Mouse (Mus musculus) myocyte (in vitro differentiated cells): Measurements from ENCODE around the gene Hipk4. TPM values are rescaled to one million over a fixed set of nuclear protein-coding genes. Genes with fewer than 3 reads are reported as not detected.

Experiments
- H3K27me3 ChIP-seq: one replicate; pipeline ENCODE4 v1.6.1; 2011; ENCODE audit not compliant: control insufficient read depth, insufficient read depth, insufficient read length
- H3K36me3 ChIP-seq: one replicate; pipeline ENCODE4 v1.6.1; 2011; ENCODE audit not compliant: control insufficient read depth, insufficient read depth
- H3K4me2 ChIP-seq: one replicate; pipeline ENCODE4 v1.6.1; 2011; ENCODE audit warnings: low read depth, control low read depth
- H3K4me3 ChIP-seq: one replicate; pipeline ENCODE4 v1.5.1; 2011; ENCODE audit warnings: mild to moderate bottlenecking, control low read depth, moderate library complexity
- H3K79me2 ChIP-seq: one replicate; pipeline ENCODE4 v1.6.1; 2011; ENCODE audit not compliant: control insufficient read depth, insufficient read depth
- H3ac ChIP-seq: one replicate; pipeline ENCODE4 v1.6.1; 2011; ENCODE audit not compliant: control insufficient read depth, insufficient read length
- CEBPB ChIP-seq: IDR thresholded peaks from 2 replicates; pipeline ENCODE4 v1.6.1; 2011; ENCODE audit warnings: mild to moderate bottlenecking, moderate library complexity; ENCODE audit not compliant: poor library complexity, insufficient read depth, severe bottlenecking
- E2F4 ChIP-seq: IDR thresholded peaks from one replicate; pipeline ENCODE4 v1.6.1; 2011; ENCODE audit warnings: mild to moderate bottlenecking, control low read depth, moderate library complexity; ENCODE audit not compliant: insufficient read depth
- MAX ChIP-seq: IDR thresholded peaks from one replicate; pipeline ENCODE4 v1.6.1; 2011; ENCODE audit warnings: low read depth, mild to moderate bottlenecking, control low read depth
- MYOD1 ChIP-seq, 3 experiments: IDR thresholded peaks; one replicate each; pipeline ENCODE4 v1.6.1; 2011; ENCODE audit warnings: control low read depth in 2 of 3, low read depth in 2 of 3, mild to moderate bottlenecking in 2 of 3, moderate library complexity in 1 of 3; ENCODE audit not compliant: insufficient read length in 2 of 3, control insufficient read depth in 1 of 3
- MYOG ChIP-seq, 3 experiments: IDR thresholded peaks; one replicate each; pipeline ENCODE4 v1.6.1; 2011; ENCODE audit warnings: control low read depth in 2 of 3, low read depth in 2 of 3, mild to moderate bottlenecking in 2 of 3; ENCODE audit not compliant: insufficient read length in 2 of 3, control insufficient read depth in 1 of 3, insufficient read depth in 1 of 3
- POLR2A ChIP-seq: IDR thresholded peaks from one replicate; pipeline ENCODE4 v1.6.1; 2011; ENCODE audit warnings: low read depth, mild to moderate bottlenecking, control low read depth, moderate library complexity; ENCODE audit not compliant: insufficient read length
- POLR2AphosphoS2 ChIP-seq: IDR thresholded peaks from one replicate; pipeline ENCODE4 v1.6.1; 2011; ENCODE audit warnings: low read depth, control low read depth; ENCODE audit not compliant: insufficient read length
- REST ChIP-seq: IDR thresholded peaks from one replicate; pipeline ENCODE4 v1.6.1; 2011; ENCODE audit warnings: mild to moderate bottlenecking, control low read depth, moderate library complexity; ENCODE audit not compliant: insufficient read depth, insufficient read length
- SRF ChIP-seq: IDR thresholded peaks from one replicate; pipeline ENCODE4 v1.6.1; 2011; ENCODE audit warnings: low read depth; ENCODE audit not compliant: control insufficient read depth, insufficient read length
- TCF12 ChIP-seq: IDR thresholded peaks from one replicate; pipeline ENCODE4 v1.6.1; 2011; ENCODE audit warnings: mild to moderate bottlenecking, control low read depth; ENCODE audit not compliant: poor library complexity, insufficient read depth, severe bottlenecking
- TCF3 ChIP-seq: IDR thresholded peaks from one replicate; pipeline ENCODE4 v1.6.1; 2011; ENCODE audit warnings: low read depth, control low read depth; ENCODE audit not compliant: insufficient read length
- USF1 ChIP-seq: IDR thresholded peaks from one replicate; pipeline ENCODE4 v1.6.1; 2011; ENCODE audit warnings: low read depth, mild to moderate bottlenecking, control low read depth, moderate library complexity
- polyA plus RNA-seq: library from polyadenylated mRNA; unstranded; fragments of >200 nt; fragmentation: generic; extraction: Trizol; gene quantifications from one replicate; pipeline ENCODE4 v1.2.1, GENCODE M21; 2012; ENCODE audit warnings: missing spikeins

Hipk4 gene
- polyA plus RNA-seq: 0.98 TPM

DNA sequence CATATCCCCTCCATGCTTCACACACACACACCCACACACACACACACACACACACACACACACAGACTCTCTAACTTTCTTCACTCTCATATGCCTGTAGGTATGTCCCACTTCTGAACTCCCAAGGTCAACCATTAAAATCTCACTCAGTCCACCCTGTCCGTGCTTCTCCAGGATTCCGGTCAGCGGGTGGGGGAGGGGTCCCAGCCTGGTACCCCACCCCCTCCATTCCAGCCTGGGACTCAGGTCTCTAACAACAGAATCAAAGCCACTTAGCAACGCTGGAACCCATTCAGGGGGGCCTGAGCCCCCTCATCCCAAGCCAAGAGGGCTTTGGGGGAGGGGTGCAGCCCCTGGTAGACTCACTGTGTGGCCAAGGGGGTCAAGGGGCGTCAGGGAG, at the start of gene Hipk4:
Gene Hipk4, plus strand, starts transcription at position 301 of the 400 bp plus-strand sequence.
- no peak for TF ChIP-seq POLR2A
- no peak for TF ChIP-seq CEBPB
- Histone ChIP-seq H3K27me3 (no peaks in the 10 kb centered on the region), H3K36me3 (no peaks in the 10 kb centered on the region), H3ac (no peak within 1 kb of the TSS), H3K79me2 (no peaks in the 10 kb centered on the region), H3K4me2 (no peak within 1 kb of the TSS), H3K4me3 (no peak within 1 kb of the TSS)

DNA sequence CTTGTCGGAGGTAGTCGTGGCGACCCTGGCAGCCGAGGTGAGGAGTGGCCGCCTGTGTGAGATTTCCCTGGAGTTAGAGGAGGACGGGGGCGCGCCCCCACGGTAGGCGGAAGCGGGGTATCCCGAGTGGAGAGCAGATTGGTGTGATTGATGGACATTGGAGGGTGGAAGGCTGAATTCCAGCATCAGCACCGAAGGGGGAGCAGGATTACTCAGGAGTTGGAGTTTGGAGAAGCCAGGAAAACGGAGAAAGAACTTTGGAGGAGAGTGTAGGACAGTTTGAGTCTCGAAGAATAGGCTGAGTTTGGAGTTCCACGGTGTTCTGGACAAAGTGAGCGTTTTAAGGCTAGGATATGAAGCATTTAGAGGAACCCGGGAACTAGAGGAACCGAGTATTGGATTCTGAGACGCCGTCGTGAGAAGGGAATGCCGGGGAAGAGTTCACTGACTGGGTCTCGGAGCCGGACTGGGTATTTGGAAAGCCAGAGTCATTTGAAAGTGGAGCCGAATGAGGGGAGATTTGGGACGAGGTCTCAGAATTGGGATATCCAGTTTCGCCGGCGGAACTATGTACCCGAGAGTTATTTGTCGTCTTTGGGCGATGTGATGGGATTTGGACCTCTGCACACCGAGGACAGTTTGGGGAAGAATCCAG, 49.1 kb upstream of the Hipk4 start:
- peak overlapping the region; percentile 69 for H3ac ChIP-seq
- no peaks in the 10 kb centered on the region for H3K27me3 ChIP-seq
- peak overlapping the region; percentile 78 for H3K4me2 ChIP-seq
- H3K36me3 ChIP-seq: peaks cover 9% of the 10 kb centered on the region
- TF ChIP-seq POLR2AphosphoS2 (peak; percentile 75), MAX (no peak), POLR2A (peak; percentile 86)
- peaks cover 26% of the 10 kb centered on the region for H3K79me2 ChIP-seq
- peak overlapping the region; percentile 99 for H3K4me3 ChIP-seq

- Histone ChIP-seq H3K4me2 (peak overlapping the region; percentile 79), H3ac (no peak overlapping the region), H3K79me2 (peaks cover 26% of the 10 kb centered on the region), H3K27me3 (no peaks in the 10 kb centered on the region), H3K36me3 (peaks cover 9% of the 10 kb centered on the region), H3K4me3 (peak overlapping the region; percentile 99)
- TF ChIP-seq MAX (no peak), CEBPB (no peak), MYOD1 (IDR thresholded peaks at IDR 0.05; ENCODE audit: control insufficient read depth in 1 of 3, insufficient read length in 2 of 3, low read depth in 2 of 3) (peak in 1 of 3 experiments; percentile 61), MYOG (IDR thresholded peaks at IDR 0.05; ENCODE audit: control insufficient read depth in 1 of 3, insufficient read depth in 1 of 3, insufficient read length in 2 of 3, low read depth in 2 of 3) (peak in 2 of 3 experiments; percentile 21 to 72), E2F4 (no peak), SRF (peak; percentile 9), POLR2A (peak; percentile 39), USF1 (no peak), POLR2AphosphoS2 (peak; percentile 76), TCF3 (no peak), REST (no peak), TCF12 (no peak)
Observed at GRCm38 (mm10) chr7:27474490-27474954, 48.5 kb upstream of the Hipk4 start.

DNA sequence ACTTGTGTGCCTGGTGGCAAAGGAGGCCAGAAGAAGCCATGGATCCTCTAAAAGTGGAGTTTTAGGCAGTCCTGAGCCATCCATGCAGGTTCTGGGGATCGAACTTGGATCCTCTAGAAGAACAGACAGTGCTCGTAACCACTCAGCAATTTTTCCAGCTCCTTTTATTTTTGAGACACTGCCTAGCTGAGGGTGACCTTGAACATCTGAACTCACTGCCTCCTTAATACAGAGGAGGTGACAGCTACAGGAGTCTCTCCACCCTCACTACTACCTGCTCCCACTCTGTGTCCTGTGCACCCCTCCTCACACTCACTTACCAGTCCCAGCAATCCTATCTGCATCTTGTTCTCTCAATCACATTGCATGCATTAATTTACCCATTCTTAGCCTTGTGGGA, 47.5 kb upstream of the Hipk4 start:
- peak overlapping the region; percentile 99 for H3K4me3 ChIP-seq
- TF ChIP-seq E2F4 (no peak), MAX (no peak), SRF (no peak), POLR2A (no peak), MYOD1 (IDR thresholded peaks at IDR 0.05; ENCODE audit: control insufficient read depth in 1 of 3, insufficient read length in 2 of 3, low read depth in 2 of 3) (no peak), CEBPB (no peak), POLR2AphosphoS2 (no peak), REST (no peak), MYOG (IDR thresholded peaks at IDR 0.05; ENCODE audit: control insufficient read depth in 1 of 3, insufficient read depth in 1 of 3, insufficient read length in 2 of 3, low read depth in 2 of 3) (no peak), USF1 (no peak), TCF3 (no peak), TCF12 (no peak)

DNA sequence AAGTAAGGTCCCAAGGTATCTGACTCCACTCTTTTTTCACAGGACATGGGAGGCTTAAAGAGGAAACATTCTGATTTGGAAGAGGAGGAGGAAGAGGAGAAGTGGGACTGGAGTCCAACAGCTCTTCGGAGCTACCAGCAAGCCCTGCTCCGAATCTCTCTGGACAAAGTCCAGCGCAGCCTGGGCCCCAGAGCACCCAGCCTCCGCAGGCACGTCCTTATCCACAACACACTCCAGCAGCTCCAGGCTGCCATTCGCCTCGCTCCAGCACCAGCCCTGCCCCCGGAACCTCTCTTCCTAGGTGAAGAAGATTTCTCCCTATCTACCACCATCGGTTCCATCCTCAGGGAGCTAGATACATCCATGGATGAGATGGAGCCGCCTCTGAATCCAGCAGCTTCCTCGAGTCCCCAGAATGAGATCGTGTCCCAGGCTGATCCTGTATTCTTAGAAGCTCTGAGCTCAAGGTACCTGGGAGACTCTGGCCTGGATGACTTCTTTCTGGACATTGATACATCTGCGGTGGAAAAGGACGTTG, 46.9 kb upstream of the Hipk4 start:
- Histone ChIP-seq H3K4me3 (no peak overlapping the region), H3K36me3 (peaks cover 9% of the 10 kb centered on the region), H3K79me2 (peaks cover 26% of the 10 kb centered on the region), H3ac (no peak overlapping the region), H3K27me3 (no peaks in the 10 kb centered on the region), H3K4me2 (no peak overlapping the region)
- TF ChIP-seq MYOD1 (IDR thresholded peaks at IDR 0.05; ENCODE audit: control insufficient read depth in 1 of 3, insufficient read length in 2 of 3, low read depth in 2 of 3): no peak
- TF ChIP-seq TCF3: no peak
- no peak for TF ChIP-seq USF1
- no peak for TF ChIP-seq CEBPB
- TF ChIP-seq MAX: no peak
- no peak for TF ChIP-seq MYOG (IDR thresholded peaks at IDR 0.05; ENCODE audit: control insufficient read depth in 1 of 3, insufficient read depth in 1 of 3, insufficient read length in 2 of 3, low read depth in 2 of 3)
- TF ChIP-seq POLR2AphosphoS2: no peak
- TF ChIP-seq REST: no peak
- no peak for TF ChIP-seq SRF
- TF ChIP-seq E2F4: no peak

More for the DNA sequence above, 47.5 kb upstream of the Hipk4 start:
- H3K36me3 ChIP-seq: peaks cover 9% of the 10 kb centered on the region
- H3ac ChIP-seq: no peak overlapping the region
- H3K79me2 ChIP-seq: peaks cover 26% of the 10 kb centered on the region
- H3K4me2 ChIP-seq: peak overlapping the region; percentile 79
- no peaks in the 10 kb centered on the region for H3K27me3 ChIP-seq
